Mouse (Mus musculus) thymus, postnatal 4 days (tissue): ENCODE measurements around the gene Slc9a3r2.

Source experiments
- DNase-seq: peaks from one replicate; pipeline ENCODE4 v3.0.0; 2021

Gene Slc9a3r2

GRCm38 (mm10) chr17:24658017-24658758 lies 8.1 kb upstream of the Slc9a3r2 start, which contains the start of gene Npw:
Npw (minus strand) TSS chr17:24658457.
- DNase-seq, result peak; percentile 44

GRCm38 (mm10) chr17:24654969-24655368 lies 4.8 kb upstream of the Slc9a3r2 start:
- no peak for DNase-seq

- peak; percentile 85 for DNase-seq
These were observed 4.0 kb upstream of the Slc9a3r2 start for GRCm38 (mm10) chr17:24653967-24654710.

GRCm38 (mm10) chr17:24651835-24652234 lies 1.7 kb upstream of the Slc9a3r2 start:
- no peak for DNase-seq

- DNase-seq, result no peak
These were observed 639 bp upstream of the Slc9a3r2 start for GRCm38 (mm10) chr17:24650766-24651165.

GRCm38 (mm10) chr17:24649581-24650069 lies 502 bp downstream of the Slc9a3r2 start:
- peak; percentile 52 for DNase-seq

GRCm38 (mm10) chr17:24648731-24649377 lies 1.3 kb downstream of the Slc9a3r2 start:
- DNase-seq, result no peak

- DNase-seq, result no peak
These were observed 2.6 kb downstream of the Slc9a3r2 start for GRCm38 (mm10) chr17:24647493-24647892.

- DNase-seq, result no peak
These were observed 3.7 kb downstream of the Slc9a3r2 start for GRCm38 (mm10) chr17:24646381-24646780.

- no peak for DNase-seq
These were observed 4.2 kb downstream of the Slc9a3r2 start for GRCm38 (mm10) chr17:24645916-24646315.

GRCm38 (mm10) chr17:24644875-24645721 lies 5.0 kb downstream of the Slc9a3r2 start:
- DNase-seq, result no peak

- no peak for DNase-seq
These were observed 6.0 kb downstream of the Slc9a3r2 start for GRCm38 (mm10) chr17:24644030-24644715.

- DNase-seq, result no peak
These were observed 7.3 kb downstream of the Slc9a3r2 start for GRCm38 (mm10) chr17:24642791-24643343.

GRCm38 (mm10) chr17:24641944-24642343 lies 8.2 kb downstream of the Slc9a3r2 start:
- no peak for DNase-seq

GRCm38 (mm10) chr17:24640581-24640980 lies 9.5 kb downstream of the Slc9a3r2 start:
- DNase-seq, result no peak

- DNase-seq, result no peak
These were observed 10.0 kb downstream of the Slc9a3r2 start for GRCm38 (mm10) chr17:24640119-24640518.

- no peak for DNase-seq
These were observed 10.5 kb downstream of the Slc9a3r2 start for GRCm38 (mm10) chr17:24639571-24639988.

GRCm38 (mm10) chr17:24638840-24639239 lies 11.3 kb downstream of the Slc9a3r2 start:
- DNase-seq, result no peak

- no peak for DNase-seq
These were observed 11.9 kb downstream of the Slc9a3r2 start for GRCm38 (mm10) chr17:24638214-24638613.

- no peak for DNase-seq
These were observed 13.2 kb downstream of the Slc9a3r2 start for GRCm38 (mm10) chr17:24636781-24637481.

- no peak for DNase-seq
These were observed 14.4 kb downstream of the Slc9a3r2 start for GRCm38 (mm10) chr17:24635694-24636093.
